Mouse (Mus musculus): ENCODE results near the gene Rsph3b.

- TF ChIP-seq POLR2A (IDR thresholded peaks at IDR 0.05; ENCODE audit: low read depth, low read length) = no peak
- TF ChIP-seq CTCF (conservative IDR thresholded peaks at IDR 0.05; ENCODE audit: insufficient read depth, insufficient read length, low read depth, low read length) = no peak
Measured at GRCm38 (mm10) chr17:6861181-6862039, 87.1 kb downstream of the Rsph3b start.

Measured in kidney, adult 2 months (tissue).